Mouse (Mus musculus) embryonic fibroblast, embryonic 13.5 days (primary cell): ENCODE measurements around the gene Calr.

Experiments
- CTCF ChIP-seq: IDR thresholded peaks from 2 replicates; pipeline ENCODE4 v1.5.1; 2011; ENCODE audit warnings: mild to moderate bottlenecking, control low read depth, low read length, moderate library complexity, borderline replicate concordance; ENCODE audit not compliant: insufficient read depth
- POLR2A ChIP-seq: IDR thresholded peaks from 2 replicates; pipeline ENCODE4 v1.6.1; 2011; ENCODE audit warnings: low read depth, mild to moderate bottlenecking, control low read depth, low read length, moderate library complexity

DNA sequence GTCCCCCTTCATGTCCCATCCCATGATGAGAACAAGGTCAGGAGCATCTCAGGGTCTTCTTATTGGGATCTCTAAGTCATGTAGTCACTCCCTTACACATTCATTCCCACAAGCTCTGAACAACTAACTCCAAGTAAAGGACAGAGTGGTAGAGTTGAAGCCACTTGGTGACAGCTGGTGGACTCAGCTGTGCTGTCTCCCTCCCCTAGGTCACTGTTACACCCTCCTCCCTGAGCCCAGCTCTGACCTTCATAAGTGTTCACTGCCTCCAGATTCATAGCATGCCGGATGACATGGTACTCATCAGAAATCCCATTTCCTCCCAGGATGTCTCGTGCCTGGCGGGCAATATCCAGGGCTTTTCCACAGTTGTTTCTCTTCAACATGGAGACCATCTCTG, 41.5 kb upstream of the Calr start:
- TF ChIP-seq CTCF (no peak), POLR2A (no peak)
